Mouse (Mus musculus) stomach, postnatal 0 days (tissue): ENCODE measurements around the gene Ostf1.

Experiments
- CTCF ChIP-seq: IDR thresholded peaks from 2 replicates; pipeline ENCODE4 v1.5.1; 2016; ENCODE audit warnings: antibody characterized with exemption, low read depth, mild to moderate bottlenecking, moderate library complexity
- EP300 ChIP-seq: optimal IDR thresholded peaks from 2 replicates; pipeline ENCODE3; 2016; ENCODE audit warnings: antibody characterized with exemption

DNA sequence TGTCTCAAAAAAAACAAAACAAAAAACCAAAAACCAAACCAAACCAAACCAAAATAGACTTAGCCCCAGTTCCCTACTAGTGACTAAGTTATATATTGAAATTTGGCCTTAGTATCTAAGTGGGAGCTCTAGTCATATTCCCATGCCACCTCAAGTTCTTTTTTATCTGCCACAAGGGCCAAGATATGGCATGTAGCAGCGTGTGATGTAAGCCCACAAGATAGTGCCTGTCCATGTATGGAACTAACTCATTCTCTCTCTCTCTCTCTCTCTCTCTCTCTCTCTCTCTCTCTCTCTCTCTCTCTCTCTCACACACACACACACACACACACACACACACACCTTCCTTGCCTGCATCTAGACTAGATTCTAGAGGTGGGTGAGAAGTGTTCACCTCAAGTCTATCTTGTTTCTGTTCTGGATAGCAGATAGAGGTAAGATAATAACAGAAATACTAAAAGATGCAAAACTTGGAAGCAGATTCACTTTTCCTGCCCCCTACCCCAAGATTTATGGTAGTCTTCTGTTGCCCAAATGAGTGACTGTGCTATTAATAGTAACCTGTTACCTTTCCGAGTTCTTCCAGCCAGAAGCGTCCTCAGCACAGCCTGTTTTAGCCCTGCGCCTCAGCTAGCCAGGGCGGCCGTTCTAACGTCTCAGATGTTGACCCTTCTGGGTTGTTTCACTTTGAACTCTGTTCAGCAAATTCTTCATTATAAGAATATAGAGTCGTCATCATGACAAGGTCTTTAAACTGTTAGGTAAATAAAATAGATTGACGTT, 16.3 kb upstream of the Ostf1 start:
- TF ChIP-seq CTCF (no peak), EP300 (no peak)
